23 mouse cellular contexts compared by ENCODE assay signal in the genomic region with DNA sequence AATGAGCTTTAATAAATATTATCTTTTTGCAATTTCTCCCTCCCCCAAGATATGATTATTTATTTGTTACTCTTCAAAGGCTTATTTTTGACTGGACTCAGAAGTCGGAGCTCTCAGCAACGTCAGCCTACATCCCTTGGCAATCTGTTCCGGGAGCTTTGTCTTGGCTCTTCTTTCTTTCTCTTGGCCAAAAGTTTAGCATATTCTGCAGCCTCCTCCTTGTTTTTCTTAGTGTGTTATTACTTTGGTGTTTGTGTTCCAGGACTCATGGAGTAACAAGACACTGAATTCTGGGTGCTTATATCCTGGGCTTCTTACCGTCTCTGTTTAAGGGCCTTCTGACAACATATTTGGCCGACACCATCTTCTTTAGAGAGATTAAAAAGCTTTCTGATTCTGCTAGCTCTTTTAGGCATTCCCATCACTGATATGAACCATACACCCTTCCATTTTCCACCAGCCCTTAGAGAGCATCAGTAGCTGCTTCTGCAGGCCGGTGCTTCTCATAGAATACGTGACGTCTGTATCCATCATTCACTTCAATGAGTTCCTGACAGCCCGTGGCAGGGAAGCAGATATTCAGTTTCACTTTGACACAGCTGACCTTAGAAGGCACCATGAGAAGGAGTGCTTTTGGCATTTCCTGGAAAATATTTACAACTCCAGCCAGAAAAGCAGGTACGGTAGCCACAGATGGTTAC. TPM values are rescaled to one million over a fixed set of nuclear protein-coding genes. Genes with fewer than 3 reads are reported as not detected.
DNase-seq lines count a peak whose midpoint lies in the region; TF ChIP-seq lines count a peak whose summit lies in the region.
"Had no signal": no experiment of that assay in that cellular context is flagged by ENCODE, and none has a peak within 500 bp of the region (broad histone marks: within the 10 kb centered on the region; RNA-seq: fewer than 3 reads in every experiment).

No protein-coding gene starts in this region.

- H3K27ac ChIP-seq in cerebellum, adult 2 months (ENCODE audit: insufficient read depth, low read length) = no peak overlapping the region
- H3K27ac ChIP-seq in kidney, adult 2 months (ENCODE audit: insufficient read depth, low read depth, low read length) = no peak overlapping the region
- 0 out of 2 replicates have a peak overlapping the region, but pooled peaks have one; percentile 13 for H3K27ac ChIP-seq in left cerebral cortex, adult 2 months
- H3K27ac ChIP-seq: embryonic facial prominence, embryonic 13.5 days; forebrain, embryonic 10.5 days; forebrain, embryonic 15.5 days; heart, adult 2 months; heart, embryonic 13.5 days; hindbrain, embryonic 14.5 days; limb, embryonic 12.5 days; liver, embryonic 15.5 days; neural tube, embryonic 13.5 days; stomach, postnatal 0 days had no signal

- WGBS in cerebellum, adult 2 months = 25% methylated on average over 10 of the region's 10 CpGs
- WGBS in kidney, adult 2 months = 43% methylated on average over 10 of the region's 10 CpGs

- intact Hi-C loops in left cerebral cortex, adult 2 months (cut with DNase I) = no loop called here
- intact Hi-C loops in left cerebral cortex, postnatal 10 days (cut with DNase I) = no loop called here

- TF ChIP-seq CTCF in cerebellum, adult 2 months (IDR thresholded peaks at IDR 0.05; ENCODE audit: borderline replicate concordance, insufficient read depth, low read depth, low read length) = no peak
- TF ChIP-seq CTCF in kidney, adult 2 months (conservative IDR thresholded peaks at IDR 0.05; ENCODE audit: insufficient read depth, insufficient read length, low read depth, low read length) = no peak
- no peak for TF ChIP-seq CTCF in left cerebral cortex, adult 2 months (IDR thresholded peaks at IDR 0.05)

- H3K4me1 ChIP-seq in cerebellum, adult 2 months (ENCODE audit: control insufficient read depth, insufficient read depth, low read length) = no peaks in the 10 kb centered on the region; the same call in 1 of the 2 replicates
- no peaks in the 10 kb centered on the region for H3K4me1 ChIP-seq in kidney, adult 2 months (ENCODE audit: control insufficient read depth, insufficient read depth, low read length)
- H3K4me1 ChIP-seq: embryonic facial prominence, embryonic 13.5 days; forebrain, embryonic 10.5 days; forebrain, embryonic 15.5 days; heart, embryonic 13.5 days; limb, embryonic 12.5 days; liver, embryonic 15.5 days; neural tube, embryonic 13.5 days had no signal

- no peaks in the 10 kb centered on the region for H3K36me3 ChIP-seq in kidney, adult 2 months (ENCODE audit: control insufficient read depth, insufficient read depth, low read length)
- H3K36me3 ChIP-seq: embryonic facial prominence, embryonic 13.5 days; forebrain, embryonic 10.5 days; forebrain, embryonic 15.5 days; heart, embryonic 13.5 days; limb, embryonic 12.5 days; liver, embryonic 15.5 days; neural tube, embryonic 13.5 days had no signal

- H3K27me3 ChIP-seq in cerebellum, adult 2 months (ENCODE audit: control insufficient read depth, insufficient read depth, low read length) = no peaks in the 10 kb centered on the region
- H3K27me3 ChIP-seq in kidney, adult 2 months (replicated peaks; ENCODE audit: control insufficient read depth, insufficient read depth, low read length) = no peaks in the 10 kb centered on the region
- H3K27me3 ChIP-seq: embryonic facial prominence, embryonic 13.5 days; forebrain, embryonic 15.5 days; limb, embryonic 12.5 days; liver, embryonic 15.5 days; neural tube, embryonic 13.5 days had no signal

- peak overlapping the region; percentile 23 for H3K4me3 ChIP-seq in cerebellum, adult 2 months (replicated peaks; ENCODE audit: insufficient read depth, low read depth, low read length)
- no peak overlapping the region for H3K4me3 ChIP-seq in kidney, adult 2 months (ENCODE audit: insufficient read depth, low read depth, low read length)
- no peak overlapping the region for H3K4me3 ChIP-seq in left cerebral cortex, adult 2 months
- H3K4me3 ChIP-seq: embryonic facial prominence, embryonic 13.5 days; forebrain, embryonic 10.5 days; forebrain, embryonic 15.5 days; heart, adult 2 months; heart, embryonic 13.5 days; limb, embryonic 12.5 days; liver, embryonic 15.5 days; neural tube, embryonic 13.5 days had no signal

- TF ChIP-seq POLR2A in cerebellum, adult 2 months (IDR thresholded peaks at IDR 0.05; ENCODE audit: borderline replicate concordance, insufficient read depth, low read length) = no peak
- TF ChIP-seq POLR2A in kidney, adult 2 months (IDR thresholded peaks at IDR 0.05; ENCODE audit: low read depth, low read length) = no peak

- no peak for DNase-seq in cerebellum, adult 2 months
- DNase-seq in cerebellum, postnatal 36 days = no peak
- peak; percentile 7 for DNase-seq in kidney, adult 2 months
- DNase-seq in kidney, postnatal 14 days = no peak
- no peak for DNase-seq in left cerebral cortex, adult 2 months (ENCODE audit: extremely low spot score in 1 of 2, low spot score in 2 of 2)
- DNase-seq in left cerebral cortex, postnatal 10 days (ENCODE audit: extremely low spot score in 1 of 2, low spot score in 2 of 2) = no peak
- DNase-seq in embryo, embryonic 9.5 days (ENCODE audit: extremely low spot score) = no peak
- DNase-seq: embryo, embryonic 11 days; heart, adult 2 months; heart, postnatal 10 days; lung, embryonic 14.5 days; lung, postnatal 14 days; thymus, adult 18-20 months; thymus, postnatal 25 days had no signal

RNA-seq across cellular contexts. Expression of a gene that starts 23.8 kb away (rescaled TPM):
- 75.4 and 77.9 TPM in 2 replicates for polyA plus RNA-seq in cerebellum, adult 2 months (2012; rRNA removed)
- polyA plus RNA-seq in kidney, adult 2 months (2012; rRNA removed) = 17.6 and 21.9 TPM in 2 replicates
- total RNA-seq in left cerebral cortex, adult 2 months (2021) = 100 to 1,000 TPM; 200 to 203 TPM
- total RNA-seq in left cerebral cortex, postnatal 10 days (2021) = 100 to 1,000 TPM; 173 TPM
